Mouse (Mus musculus) brown adipose tissue, adult 24 weeks (tissue): Measurements from ENCODE around the gene Lig3. TPM values are rescaled to one million over a fixed set of nuclear protein-coding genes. Genes with fewer than 3 reads are reported as not detected.

Source experiments
- H3K27ac ChIP-seq: fragments of 200-500 bp; replicated peaks from 2 replicates; pipeline ENCODE4 v1.5.1; 2012; ENCODE audit warnings: low read depth, mild to moderate bottlenecking, low read length
- H3K4me1 ChIP-seq: fragments of 200-500 bp; 2 replicates; pipeline ENCODE4 v1.6.1; 2012; ENCODE audit warnings: low read length, mixed read lengths; ENCODE audit not compliant: control insufficient read depth, insufficient read depth, insufficient read length
- H3K4me3 ChIP-seq: fragments of 200-500 bp; 2 replicates; pipeline ENCODE4 v1.5.1; 2012; ENCODE audit warnings: low read depth, mild to moderate bottlenecking, low read length, moderate library complexity; ENCODE audit not compliant: insufficient read depth
- polyA plus RNA-seq: library from polyadenylated mRNA; stranded (reverse); fragments of >200 nt; gene quantifications from 2 replicates; pipeline ENCODE4 v1.2.4, GENCODE M21; 2012; ENCODE audit not compliant: missing spikeins, insufficient read depth, insufficient read length

Lig3 gene
- polyA plus RNA-seq, 1 experiment: 3.7 TPM

- H3K27ac ChIP-seq: peak overlapping the region; percentile 66; the same call in 1 of the 2 replicates
- H3K4me3 ChIP-seq: peak overlapping the region; percentile 50
- peaks cover 17% of the 10 kb centered on the region for H3K4me1 ChIP-seq
Observed at GRCm38 (mm10) chr11:82844771-82845414, 64.0 kb downstream of the Lig3 start.

- Histone ChIP-seq H3K4me3 (peak overlapping the region; percentile 50), H3K4me1 (peaks cover 17% of the 10 kb centered on the region), H3K27ac (peak overlapping the region; percentile 66)
Observed at GRCm38 (mm10) chr11:82845415-82846078, 64.6 kb downstream of the Lig3 start.

- no peak overlapping the region; the same call in 1 of the 2 replicates for H3K27ac ChIP-seq
- H3K4me3 ChIP-seq: no peak overlapping the region; the same call in 1 of the 2 replicates
- peaks cover 17% of the 10 kb centered on the region for H3K4me1 ChIP-seq
Observed at GRCm38 (mm10) chr11:82846079-82846436, 65.2 kb downstream of the Lig3 start.

- Histone ChIP-seq H3K4me1 (peaks cover 17% of the 10 kb centered on the region), H3K4me3 (no peak overlapping the region), H3K27ac (no peak overlapping the region)
Observed at GRCm38 (mm10) chr11:82846938-82847337, 66.0 kb downstream of the Lig3 start.

GRCm38 (mm10) chr11:82847571-82848000 is 66.7 kb downstream of the Lig3 start:
- Histone ChIP-seq H3K4me3 (no peak overlapping the region), H3K27ac (no peak overlapping the region), H3K4me1 (peaks cover 17% of the 10 kb centered on the region)

- Histone ChIP-seq H3K27ac (no peak overlapping the region), H3K4me1 (peaks cover 13% of the 10 kb centered on the region), H3K4me3 (no peak overlapping the region)
Observed at GRCm38 (mm10) chr11:82850259-82850658, 69.4 kb downstream of the Lig3 start.

- Histone ChIP-seq H3K27ac (no peak overlapping the region), H3K4me3 (no peak overlapping the region), H3K4me1 (peaks cover 13% of the 10 kb centered on the region)
Observed at GRCm38 (mm10) chr11:82852115-82852514, 71.2 kb downstream of the Lig3 start.

GRCm38 (mm10) chr11:82852540-82852939 is 71.6 kb downstream of the Lig3 start:
- Histone ChIP-seq H3K27ac (no peak overlapping the region), H3K4me1 (peaks cover 10% of the 10 kb centered on the region; the same call in 1 of the 2 replicates), H3K4me3 (no peak overlapping the region)

- Histone ChIP-seq H3K4me1 (peaks cover 9% of the 10 kb centered on the region; the same call in 1 of the 2 replicates), H3K27ac (no peak overlapping the region), H3K4me3 (no peak overlapping the region)
Observed at GRCm38 (mm10) chr11:82852958-82853357, 72.0 kb downstream of the Lig3 start.

Other genes with a start within 250 kb of the Lig3 start
- gene Cct6b, start 16.8 kb upstream of the Lig3 start, polyA plus RNA-seq: 0.58 and 0.91 TPM in 2 replicates
- 7.2 and 9.5 TPM in 2 replicates for gene Zfp830, start 16.8 kb upstream of the Lig3 start, polyA plus RNA-seq
- 4.3 and 6.3 TPM in 2 replicates for gene Rffl, start 90.1 kb downstream of the Lig3 start, polyA plus RNA-seq
- gene Rad51d, start 109.5 kb downstream of the Lig3 start, polyA plus RNA-seq: 13.4 and 21.8 TPM in 2 replicates
- 0.79 TPM in 1 of 2 replicates, not detected in the other for gene Fndc8, start 111.0 kb downstream of the Lig3 start, polyA plus RNA-seq
- 3.8 and 6.7 TPM in 2 replicates for gene Nle1, start 127.3 kb downstream of the Lig3 start, polyA plus RNA-seq
- 9.1 and 14.2 TPM in 2 replicates for gene Unc45b, start 129.4 kb downstream of the Lig3 start, polyA plus RNA-seq
- 28.7 and 30.4 TPM in 2 replicates for gene Slfn5, start 170.2 kb downstream of the Lig3 start, polyA plus RNA-seq
- gene Slfn9, start 210.7 kb downstream of the Lig3 start, polyA plus RNA-seq: 0.55 and 0.92 TPM in 2 replicates
- 0.79 and 2.6 TPM in 2 replicates for gene Slfn8, start 239.7 kb downstream of the Lig3 start, polyA plus RNA-seq